In genomic region chr4:116799901-116800300, GRCm38 (mm10) we compare ENCODE assay signal across 9 mouse cellular contexts. TPM values are rescaled to one million over a fixed set of nuclear protein-coding genes. Genes with fewer than 3 reads are reported as not detected.
DNase-seq lines count a peak whose midpoint lies in the region; ATAC-seq and TF ChIP-seq lines count a peak whose summit lies in the region.
"Had no signal": no experiment of that assay in that cellular context is flagged by ENCODE, and none has a peak within 500 bp of the region (broad histone marks: within the 10 kb centered on the region; RNA-seq: fewer than 3 reads in every experiment).

No protein-coding gene starts in this region.

- H3K4me3 ChIP-seq in intestine, postnatal 0 days (ENCODE audit: low read depth, low read length): no peak overlapping the region
- H3K4me3 ChIP-seq in intestine, embryonic 16.5 days (ENCODE audit: low read length): no peak overlapping the region
- H3K4me3 ChIP-seq in MEL (ENCODE audit: control insufficient read depth in 1 of 2, insufficient read depth in 1 of 2, low read depth in 2 of 2, low read length in 2 of 2): no peak overlapping the region
- no peak overlapping the region for H3K4me3 ChIP-seq in limb, embryonic 10.5 days
- no peak overlapping the region for H3K4me3 ChIP-seq in heart, embryonic 11.5 days (ENCODE audit: low read depth, low read length)
- H3K4me3 ChIP-seq: limb, embryonic 12.5 days had no signal

- H3K36me3 ChIP-seq in intestine, postnatal 0 days (ENCODE audit: control insufficient read depth, insufficient read depth): peaks cover 39% of the 10 kb centered on the region
- peaks cover 12% of the 10 kb centered on the region for H3K36me3 ChIP-seq in intestine, embryonic 16.5 days (ENCODE audit: control insufficient read depth, insufficient read depth, low read length)
- peaks cover 0 to 4% of the 10 kb centered on the region in 2 experiments; a peak in 1 of 4 replicates for H3K36me3 ChIP-seq in MEL (ENCODE audit: control insufficient read depth in 1 of 2, insufficient read depth in 2 of 2, low read length in 2 of 2)
- peaks cover 39% of the 10 kb centered on the region for H3K36me3 ChIP-seq in limb, embryonic 10.5 days
- peaks cover 9% of the 10 kb centered on the region for H3K36me3 ChIP-seq in heart, embryonic 11.5 days (ENCODE audit: control insufficient read depth, insufficient read depth, low read length)

- H3K4me2 ChIP-seq in intestine, postnatal 0 days (replicated peaks; ENCODE audit: low read depth): no peak overlapping the region
- H3K4me2 ChIP-seq in intestine, embryonic 16.5 days (ENCODE audit: low read depth, low read length): no peak overlapping the region
- no peak overlapping the region for H3K4me2 ChIP-seq in heart, embryonic 11.5 days
- H3K4me2 ChIP-seq: limb, embryonic 12.5 days had no signal

- H3K9me3 ChIP-seq in intestine, postnatal 0 days (ENCODE audit: control insufficient read depth): no peaks in the 10 kb centered on the region
- H3K9me3 ChIP-seq in intestine, embryonic 16.5 days (ENCODE audit: control insufficient read depth, low read length): no peaks in the 10 kb centered on the region
- no peaks in the 10 kb centered on the region for H3K9me3 ChIP-seq in MEL (replicated peaks; ENCODE audit: insufficient read depth, low read length)
- H3K9me3 ChIP-seq in limb, embryonic 10.5 days (replicated peaks): no peaks in the 10 kb centered on the region
- no peaks in the 10 kb centered on the region for H3K9me3 ChIP-seq in heart, embryonic 11.5 days (replicated peaks; ENCODE audit: control insufficient read depth, low read length)
- H3K9me3 ChIP-seq: limb, embryonic 12.5 days had no signal

- H3K79me2 ChIP-seq in MEL (ENCODE audit: control insufficient read depth, insufficient read depth, low read length, poor library complexity): no peaks in the 10 kb centered on the region

- H3K4me1 ChIP-seq in intestine, postnatal 0 days (replicated peaks; ENCODE audit: control insufficient read depth, insufficient read depth, low read length): 0 out of 2 replicates have a peak, but pooled peaks cover 2% of the 10 kb centered on the region
- peaks cover 7% of the 10 kb centered on the region; the same call in 1 of the 2 replicates for H3K4me1 ChIP-seq in intestine, embryonic 16.5 days (ENCODE audit: control insufficient read depth, insufficient read depth, low read length)
- no peaks in the 10 kb centered on the region for H3K4me1 ChIP-seq in MEL (ENCODE audit: control insufficient read depth in 1 of 2, insufficient read depth in 2 of 2, low read length in 2 of 2)
- no peaks in the 10 kb centered on the region for H3K4me1 ChIP-seq in limb, embryonic 10.5 days
- H3K4me1 ChIP-seq in heart, embryonic 11.5 days (ENCODE audit: control insufficient read depth, insufficient read depth, low read length): peaks cover 9% of the 10 kb centered on the region; the same call in 1 of the 2 replicates
- H3K4me1 ChIP-seq: limb, embryonic 12.5 days had no signal

- TF ChIP-seq POLR2A in MEL (IDR thresholded peaks at IDR 0.05; ENCODE audit: control insufficient read depth in 1 of 2, insufficient read depth in 1 of 2, low read depth in 1 of 2, low read length in 2 of 2, poor library complexity in 1 of 2): no peak

- H3K27me3 ChIP-seq in intestine, postnatal 0 days (replicated peaks; ENCODE audit: control insufficient read depth, insufficient read depth, low read length): no peaks in the 10 kb centered on the region
- H3K27me3 ChIP-seq in intestine, embryonic 16.5 days (replicated peaks; ENCODE audit: control insufficient read depth, insufficient read depth, low read length): no peaks in the 10 kb centered on the region
- H3K27me3 ChIP-seq in MEL (ENCODE audit: control insufficient read depth in 1 of 2, insufficient read depth in 2 of 2, low read length in 2 of 2): no peaks in the 10 kb centered on the region
- H3K27me3 ChIP-seq in limb, embryonic 10.5 days (ENCODE audit: low read depth, poor library complexity, severe bottlenecking): no peaks in the 10 kb centered on the region
- no peaks in the 10 kb centered on the region for H3K27me3 ChIP-seq in heart, embryonic 11.5 days (ENCODE audit: control insufficient read depth, insufficient read depth, low read length)
- H3K27me3 ChIP-seq: limb, embryonic 12.5 days had no signal

- no peak overlapping the region for H3K9ac ChIP-seq in intestine, postnatal 0 days (ENCODE audit: low read depth, low read length)
- H3K9ac ChIP-seq in intestine, embryonic 16.5 days (ENCODE audit: low read depth, low read length): no peak overlapping the region
- no peak overlapping the region for H3K9ac ChIP-seq in MEL (ENCODE audit: control insufficient read depth, low read depth, low read length, poor library complexity, severe bottlenecking)
- H3K9ac ChIP-seq in heart, embryonic 11.5 days (ENCODE audit: low read depth, low read length): no peak overlapping the region
- H3K9ac ChIP-seq: limb, embryonic 12.5 days had no signal

- TF ChIP-seq EP300 in MEL (IDR thresholded peaks at IDR 0.05; ENCODE audit: low read depth in 1 of 2, low read length in 2 of 2): no peak

- DNase-seq in 416B (ENCODE audit: low read depth) (peak; percentile 60), MEL (ENCODE audit: low read depth, low spot score) (peak; percentile 78), adipocyte (ENCODE audit: low spot score) (no peak)
- no peak for DNase-seq in limb, embryonic 10.5 days (ENCODE audit: low spot score)

- 36% methylated on average over 5 of the region's 5 CpGs for WGBS in intestine, postnatal 0 days
- 36% methylated on average over 5 of the region's 5 CpGs for WGBS in intestine, embryonic 16.5 days
- 46% methylated on average over 5 of the region's 5 CpGs for WGBS in limb, embryonic 10.5 days
- 37% methylated on average over 5 of the region's 5 CpGs for WGBS in heart, embryonic 11.5 days (ENCODE audit: insufficient replicate concordance)

- TF ChIP-seq CTCF in intestine, postnatal 0 days (IDR thresholded peaks at IDR 0.05; ENCODE audit: low read depth): peak; percentile 65
- TF ChIP-seq CTCF in MEL (IDR thresholded peaks at IDR 0.05 in 2 of 3, conservative IDR thresholded peaks at IDR 0.05 in 1 of 3; ENCODE audit: control insufficient read depth in 1 of 3, insufficient read depth in 1 of 3, low read depth in 2 of 3, low read length in 3 of 3, poor library complexity in 1 of 3, severe bottlenecking in 1 of 3): peak; percentile 59 to 71 (median 60)

- TF ChIP-seq RAD21 in MEL (IDR thresholded peaks at IDR 0.05; ENCODE audit: low read depth, low read length): peak; percentile 8

- no peak for ATAC-seq in intestine, postnatal 0 days
- no peak for ATAC-seq in intestine, embryonic 16.5 days
- ATAC-seq in granulocyte monocyte progenitor cell, adult 5-6 weeks (replicated peaks; ENCODE audit: poor library complexity, severe bottlenecking): peak; percentile 90
- ATAC-seq in heart, embryonic 11.5 days (replicated peaks; ENCODE audit: insufficient number of reproducible peaks, low FRiP score, low TSS enrichment): no peak

- no peak overlapping the region for H3K27ac ChIP-seq in intestine, postnatal 0 days (ENCODE audit: low read depth, low read length)
- H3K27ac ChIP-seq in intestine, embryonic 16.5 days (ENCODE audit: low read length): no peak overlapping the region
- H3K27ac ChIP-seq in MEL (ENCODE audit: control insufficient read depth, low read depth, low read length): no peak overlapping the region
- no peak overlapping the region for H3K27ac ChIP-seq in limb, embryonic 10.5 days
- no peak overlapping the region for H3K27ac ChIP-seq in heart, embryonic 11.5 days (ENCODE audit: low read depth, low read length)
- H3K27ac ChIP-seq: limb, embryonic 12.5 days had no signal

TF ChIP-seq in MEL, 35 proteins besides CTCF, POLR2A, EP300 and RAD21 (continues in another document):
- TF ChIP-seq MXI1 (IDR thresholded peaks at IDR 0.05; ENCODE audit: low read depth, low read length): peak; percentile 52
- no peak for TF ChIP-seq ZC3H11A (IDR thresholded peaks at IDR 0.05; ENCODE audit: low read depth, low read length)
- TF ChIP-seq ZMIZ1 (IDR thresholded peaks at IDR 0.05; ENCODE audit: low read depth, low read length): no peak

RNA-seq across cellular contexts. Expression of gene Toe1, which starts 7.5 kb away (rescaled TPM):
- 13.3 and 14.7 TPM in 2 replicates for polyA plus RNA-seq in intestine, postnatal 0 days (2015; fragmentation: Nextera tagmentation; extraction: Ambion mirVana)
- 29.7 and 31.0 TPM in 2 replicates for polyA plus RNA-seq in intestine, embryonic 16.5 days (2015; fragmentation: Nextera tagmentation; extraction: Ambion mirVana)
- total RNA-seq in MEL (2012; rRNA removed): 46.4 and 49.3 TPM in 2 replicates
- polyA plus RNA-seq in MEL (2012; ENCODE audit: insufficient read depth in 1 of 2, insufficient read length in 2 of 2, low read depth in 1 of 2, low replicate concordance in 2 of 2, missing spikeins in 1 of 2): 10 to 100 TPM in 1 of 2 experiments, not detected in 1; 38.3 TPM
- 23.3 and 24.4 TPM in 2 replicates for total RNA-seq in granulocyte monocyte progenitor cell, adult 5-6 weeks (2014; fragmentation: Nextera tagmentation)
- total RNA-seq in granulocyte monocyte progenitor cell, adult 5-6 weeks (2017): 39.7 and 58.6 TPM in 2 replicates
- 40.8 and 42.3 TPM in 2 replicates for polyA plus RNA-seq in limb, embryonic 10.5 days (2016; fragmentation: Nextera tagmentation; extraction: Ambion mirVana)
- 21.5 and 25.1 TPM in 2 replicates for polyA plus RNA-seq in heart, embryonic 11.5 days (2014; fragmentation: Nextera tagmentation; extraction: Ambion mirVana)

RNA-seq across cellular contexts. Expression of gene Mutyh, which starts 7.6 kb away (rescaled TPM):
- 2.6 and 2.9 TPM in 2 replicates for polyA plus RNA-seq in intestine, postnatal 0 days (2015; fragmentation: Nextera tagmentation; extraction: Ambion mirVana)
- 9.1 and 9.5 TPM in 2 replicates for polyA plus RNA-seq in intestine, embryonic 16.5 days (2015; fragmentation: Nextera tagmentation; extraction: Ambion mirVana)
- 0.75 and 0.81 TPM in 2 replicates for total RNA-seq in MEL (2012; rRNA removed)
- polyA plus RNA-seq in MEL (2012; ENCODE audit: insufficient read depth in 1 of 2, insufficient read length in 2 of 2, low read depth in 1 of 2, low replicate concordance in 2 of 2, missing spikeins in 1 of 2): 1 to 10 TPM in 1 of 2 experiments, not detected in 1; 2.5 TPM
- 13.0 and 17.2 TPM in 2 replicates for total RNA-seq in granulocyte monocyte progenitor cell, adult 5-6 weeks (2014; fragmentation: Nextera tagmentation)
- total RNA-seq in granulocyte monocyte progenitor cell, adult 5-6 weeks (2017): 4.5 and 5.8 TPM in 2 replicates
- 33.0 and 33.5 TPM in 2 replicates for polyA plus RNA-seq in limb, embryonic 10.5 days (2016; fragmentation: Nextera tagmentation; extraction: Ambion mirVana)
- 10.9 and 12.0 TPM in 2 replicates for polyA plus RNA-seq in heart, embryonic 11.5 days (2014; fragmentation: Nextera tagmentation; extraction: Ambion mirVana)

RNA-seq across cellular contexts. Expression of gene Hpdl, which starts 21.6 kb away (rescaled TPM):
- polyA plus RNA-seq in intestine, postnatal 0 days (2015; fragmentation: Nextera tagmentation; extraction: Ambion mirVana): 0.51 and 0.99 TPM in 2 replicates
- 1.5 and 1.9 TPM in 2 replicates for polyA plus RNA-seq in intestine, embryonic 16.5 days (2015; fragmentation: Nextera tagmentation; extraction: Ambion mirVana)
- total RNA-seq in MEL (2012; rRNA removed): 0.10 TPM in 1 of 2 replicates, not detected in the other
- under 1 TPM in 1 of 2 experiments, not detected in 1; 0.14 TPM for polyA plus RNA-seq in MEL (2012; ENCODE audit: insufficient read depth in 1 of 2, insufficient read length in 2 of 2, low read depth in 1 of 2, low replicate concordance in 2 of 2, missing spikeins in 1 of 2)
- total RNA-seq in granulocyte monocyte progenitor cell, adult 5-6 weeks (2014; fragmentation: Nextera tagmentation): not detected in 2 replicates
- 0.62 and 0.78 TPM in 2 replicates for total RNA-seq in granulocyte monocyte progenitor cell, adult 5-6 weeks (2017)
- polyA plus RNA-seq in limb, embryonic 10.5 days (2016; fragmentation: Nextera tagmentation; extraction: Ambion mirVana): 2.2 TPM in 2 replicates
- polyA plus RNA-seq in heart, embryonic 11.5 days (2014; fragmentation: Nextera tagmentation; extraction: Ambion mirVana): 0.84 and 1.1 TPM in 2 replicates

Comparison
In these comparisons a context has a peak if more than half of its experiments do, and no peak if none do; other contexts are left out.
1. DNase-seq: peak in 416B (single experiment) and MEL (single experiment); none in adipocyte (single experiment) and limb, embryonic 10.5 days (single experiment).